Comparison of ENCODE assay signal across 15 mouse cellular contexts in the genomic region with DNA sequence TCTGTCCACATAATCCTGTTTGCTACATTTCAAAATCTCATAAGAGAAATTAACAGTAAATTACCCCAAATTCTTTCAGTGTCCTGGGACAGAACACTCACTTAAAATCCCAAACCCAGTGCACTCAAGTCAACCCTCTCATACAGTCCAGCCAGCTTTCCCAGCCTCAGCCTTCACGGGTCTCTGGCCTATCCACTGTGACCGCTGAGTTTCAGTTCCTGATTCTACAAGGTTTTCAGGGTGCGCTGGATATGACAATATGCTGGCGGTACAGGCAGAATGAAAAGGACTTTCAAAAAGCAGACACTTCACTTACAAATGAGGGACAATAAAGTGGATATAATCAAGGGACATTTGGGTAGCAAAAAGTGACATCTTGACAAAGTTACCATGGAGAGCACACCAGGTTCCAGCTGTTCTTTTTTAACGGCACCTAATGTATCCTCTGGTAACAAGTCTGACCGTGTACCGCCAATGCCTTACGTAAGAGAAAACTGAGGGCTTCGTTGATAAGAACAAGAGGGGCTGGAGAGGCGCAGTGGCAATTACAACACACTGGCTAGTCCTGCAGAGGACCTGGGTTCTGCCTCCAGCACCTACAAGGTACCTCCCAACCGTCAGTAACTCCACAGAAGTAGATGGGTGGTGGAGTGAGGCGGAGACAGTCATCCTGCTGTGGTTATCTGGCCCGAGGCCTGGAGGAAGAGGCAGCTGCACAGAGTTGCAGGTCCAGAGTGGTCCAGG. TPM values are rescaled to one million over a fixed set of nuclear protein-coding genes. Genes with fewer than 3 reads are reported as not detected.
DNase-seq lines count a peak whose midpoint lies in the region; ATAC-seq and TF ChIP-seq lines count a peak whose summit lies in the region.
"Had no signal": no experiment of that assay in that cellular context is flagged by ENCODE, and none has a peak within 500 bp of the region (broad histone marks: within the 10 kb centered on the region; RNA-seq: fewer than 3 reads in every experiment).

No protein-coding gene starts in this region.

- H3K27ac ChIP-seq in CH12.LX (ENCODE audit: insufficient read depth, low read depth) = no peak overlapping the region
- no peak overlapping the region for H3K27ac ChIP-seq in liver, embryonic 14.5 days
- H3K27ac ChIP-seq in kidney, embryonic 14.5 days (ENCODE audit: low read depth, low read length) = no peak overlapping the region
- H3K27ac ChIP-seq: intestine, embryonic 15.5 days; neural tube, embryonic 12.5 days had no signal

- peaks cover 8 to 21% of the 10 kb centered on the region in 2 experiments for H3K4me1 ChIP-seq in CH12.LX (ENCODE audit: control insufficient read depth in 1 of 2, insufficient read depth in 2 of 2)
- peaks cover 20 to 44% of the 10 kb centered on the region in 2 experiments for H3K4me1 ChIP-seq in liver, embryonic 14.5 days (replicated peaks; ENCODE audit: control insufficient read depth in 2 of 2, insufficient read depth in 2 of 2, low read length in 1 of 2)
- H3K4me1 ChIP-seq in kidney, embryonic 14.5 days (ENCODE audit: control insufficient read depth, insufficient read depth, low read length) = no peaks in the 10 kb centered on the region
- H3K4me1 ChIP-seq: intestine, embryonic 15.5 days; neural tube, embryonic 12.5 days had no signal

- H3K36me3 ChIP-seq in CH12.LX (replicated peaks in 1 of 2; ENCODE audit: control insufficient read depth in 1 of 2, insufficient read depth in 1 of 2, low read length in 1 of 2) = peaks cover 0 to 3% of the 10 kb centered on the region in 2 experiments
- no peaks in the 10 kb centered on the region for H3K36me3 ChIP-seq in liver, embryonic 14.5 days (replicated peaks; ENCODE audit: control insufficient read depth, insufficient read depth, low read depth)
- no peaks in the 10 kb centered on the region for H3K36me3 ChIP-seq in kidney, embryonic 14.5 days (ENCODE audit: control insufficient read depth, insufficient read depth, low read length)
- H3K36me3 ChIP-seq: intestine, embryonic 15.5 days; neural tube, embryonic 12.5 days had no signal

- ATAC-seq in liver, embryonic 14.5 days (ENCODE audit: insufficient read depth) = peak; percentile 55; the same call in 1 of the 2 replicates
- ATAC-seq in megakaryocyte-erythroid progenitor cell, adult 5-6 weeks (replicated peaks; ENCODE audit: low FRiP score, low TSS enrichment, poor library complexity, severe bottlenecking) = peak; percentile 61
- ATAC-seq in kidney, embryonic 14.5 days (ENCODE audit: low FRiP score, low TSS enrichment) = no peak
- ATAC-seq: intestine, embryonic 15.5 days had no signal

- no peak; the same call in 1 of the 2 replicates for TF ChIP-seq RAD21 in CH12.LX (IDR thresholded peaks at IDR 0.05; ENCODE audit: low read depth, low read length)

- no peak for TF ChIP-seq POLR2A in CH12.LX (IDR thresholded peaks at IDR 0.05; ENCODE audit: low read depth, low read length)

- TF ChIP-seq CTCF in CH12.LX (conservative IDR thresholded peaks at IDR 0.05 in 1 of 2, IDR thresholded peaks at IDR 0.05 in 1 of 2; ENCODE audit: low read depth in 2 of 2, low read length in 2 of 2) = no peak
- TF ChIP-seq CTCF in liver, embryonic 14.5 days (IDR thresholded peaks at IDR 0.05; ENCODE audit: low read depth) = no peak

- dilution Hi-C loops in CH12.LX (cut with MboI; ENCODE audit: extremely low pct_ligation_motif_present, extremely low pct_unique_long_range_greater_than_20kb, low sequenced_read_pairs) = no loop called here

- peak overlapping the region in 1 of 3 experiments; percentile 0 for H3K4me3 ChIP-seq in CH12.LX (replicated peaks in 1 of 3; ENCODE audit: low read depth in 2 of 3, low read length in 2 of 3, poor library complexity in 1 of 3)
- H3K4me3 ChIP-seq in liver, embryonic 14.5 days (ENCODE audit: insufficient read depth in 1 of 2, low read depth in 2 of 2, low read length in 2 of 2) = no peak overlapping the region
- H3K4me3 ChIP-seq in kidney, embryonic 14.5 days (ENCODE audit: low read length) = no peak overlapping the region
- H3K4me3 ChIP-seq: intestine, embryonic 15.5 days; neural tube, embryonic 12.5 days had no signal

- TF ChIP-seq EP300 in CH12.LX (IDR thresholded peaks at IDR 0.05; ENCODE audit: low read length) = peak; percentile 98
- no peak for TF ChIP-seq EP300 in liver, embryonic 14.5 days (IDR thresholded peaks at IDR 0.05; ENCODE audit: low read depth)

- 36% methylated on average over 13 of the region's 13 CpGs for WGBS in liver, embryonic 14.5 days (ENCODE audit: insufficient replicate concordance)
- 88% methylated on average over 13 of the region's 13 CpGs for WGBS in kidney, embryonic 14.5 days

- peak; percentile 87 for DNase-seq in CH12.LX (ENCODE audit: extremely low read depth)
- DNase-seq in MEL-GATA-1-ER (ENCODE audit: extremely low read depth, low read depth) = peak; percentile 56
- DNase-seq in liver, embryonic 14.5 days (ENCODE audit: low read depth in 3 of 3, low spot score in 3 of 3) = no peak
- DNase-seq in embryo, embryonic 10 days (ENCODE audit: low spot score) = no peak
- no peak for DNase-seq in thymus, adult 18-20 months
- DNase-seq: adrenal gland, postnatal 25 days; cerebellum, adult 11 months; heart, postnatal 14 days; kidney, postnatal 10 days; right cerebral cortex, adult 18-20 months had no signal

- peak overlapping the region; percentile 26; the same call in 1 of the 2 replicates for H3K4me2 ChIP-seq in CH12.LX (ENCODE audit: insufficient read depth, low read depth, poor library complexity, severe bottlenecking)
- H3K4me2 ChIP-seq in liver, embryonic 14.5 days (ENCODE audit: low read depth) = no peak overlapping the region; the same call in 1 of the 2 replicates
- H3K4me2 ChIP-seq in kidney, embryonic 14.5 days (replicated peaks; ENCODE audit: low read depth, low read length) = no peak overlapping the region
- H3K4me2 ChIP-seq: intestine, embryonic 15.5 days; midbrain, embryonic 11.5 days; neural tube, embryonic 12.5 days had no signal

- no peaks in the 10 kb centered on the region for H3K79me2 ChIP-seq in CH12.LX (replicated peaks; ENCODE audit: control insufficient read depth, extremely low read depth, insufficient read depth, poor library complexity, severe bottlenecking)

- no peaks in the 10 kb centered on the region for H3K27me3 ChIP-seq in CH12.LX (replicated peaks)
- no peaks in the 10 kb centered on the region for H3K27me3 ChIP-seq in liver, embryonic 14.5 days (ENCODE audit: control insufficient read depth, insufficient read depth, low read length)
- no peaks in the 10 kb centered on the region for H3K27me3 ChIP-seq in kidney, embryonic 14.5 days (ENCODE audit: control insufficient read depth, insufficient read depth, low read length)
- H3K27me3 ChIP-seq: intestine, embryonic 15.5 days; neural tube, embryonic 12.5 days had no signal

- in situ Hi-C loops in CH12.LX (cut with MboI; ENCODE audit: low pct_ligation_motif_present, low pct_unique_long_range_greater_than_20kb, low sequenced_read_pairs) = no loop called here

- no peak overlapping the region for H3K9ac ChIP-seq in CH12.LX (ENCODE audit: insufficient read depth, low read depth)
- H3K9ac ChIP-seq in liver, embryonic 14.5 days (replicated peaks) = no peak overlapping the region
- no peak overlapping the region for H3K9ac ChIP-seq in kidney, embryonic 14.5 days (ENCODE audit: low read depth, low read length)
- H3K9ac ChIP-seq: intestine, embryonic 15.5 days; neural tube, embryonic 12.5 days had no signal

- no peaks in the 10 kb centered on the region for H3K9me3 ChIP-seq in CH12.LX (replicated peaks; ENCODE audit: low read length)
- no peaks in the 10 kb centered on the region for H3K9me3 ChIP-seq in liver, embryonic 14.5 days (ENCODE audit: control insufficient read depth, low read length)
- H3K9me3 ChIP-seq in kidney, embryonic 14.5 days (ENCODE audit: control insufficient read depth, low read length) = 0 out of 2 replicates have a peak, but pooled peaks cover 2% of the 10 kb centered on the region
- H3K9me3 ChIP-seq: intestine, embryonic 15.5 days; neural tube, embryonic 12.5 days had no signal

TF ChIP-seq in CH12.LX, 34 proteins besides CTCF, POLR2A, EP300 and RAD21:
- TF ChIP-seq BHLHE40 (IDR thresholded peaks at IDR 0.05; ENCODE audit: low read depth, low read length) (peak; percentile 79), ETS1 (conservative IDR thresholded peaks at IDR 0.05; ENCODE audit: low read depth, low read length) (0 out of 2 replicates have a peak, but pooled peaks have one; percentile 38), CHD2 (IDR thresholded peaks at IDR 0.05; ENCODE audit: low read length) (peak; percentile 22; the same call in 1 of the 2 replicates), SMC3 (IDR thresholded peaks at IDR 0.05; ENCODE audit: low read depth, low read length) (no peak), MEF2A (IDR thresholded peaks at IDR 0.05; ENCODE audit: borderline replicate concordance, low read depth, low read length) (peak; percentile 40; the same call in 1 of the 2 replicates), JUN (IDR thresholded peaks at IDR 0.05; ENCODE audit: insufficient read depth, low read depth, low read length) (no peak), IRF4 (IDR thresholded peaks at IDR 0.05; ENCODE audit: low read depth, low read length) (peak; percentile 98)

RNA-seq across cellular contexts. Expression of a gene that starts 32.6 kb away (rescaled TPM):
- 5.6 and 6.0 TPM in 2 replicates for total RNA-seq in CH12.LX (2012; rRNA removed)
- 5.2 and 5.6 TPM in 2 replicates for total RNA-seq in CH12.LX (2014; rRNA removed)
- 8.2 and 8.8 TPM in 2 replicates for polyA plus RNA-seq in CH12.LX (2012; ENCODE audit: insufficient read length, low read depth)
- polyA plus RNA-seq in liver, embryonic 14.5 days (2012; rRNA removed) = 2.3 and 3.6 TPM in 2 replicates
- 3.2 and 5.4 TPM in 2 replicates for polyA plus RNA-seq in liver, embryonic 14.5 days (2014; fragmentation: Nextera tagmentation; extraction: Ambion mirVana)
- total RNA-seq in megakaryocyte-erythroid progenitor cell, adult 5-6 weeks (2014; fragmentation: Nextera tagmentation) = 5.9 and 8.3 TPM in 2 replicates
- 0.42 and 2.2 TPM in 2 replicates for total RNA-seq in megakaryocyte-erythroid progenitor cell, adult 5-6 weeks (2017)
- polyA plus RNA-seq in kidney, embryonic 14.5 days (2014; fragmentation: Nextera tagmentation; extraction: Ambion mirVana) = 10.2 and 13.0 TPM in 2 replicates

Comparison
In these comparisons a context has a peak if more than half of its experiments do, and no peak if none do; other contexts are left out.
1. DNase-seq: peak in CH12.LX (single experiment) and MEL-GATA-1-ER (single experiment); none in liver, embryonic 14.5 days (0 of 3), embryo, embryonic 10 days (single experiment) and thymus, adult 18-20 months (0 of 2).